Mouse (Mus musculus) subcutaneous adipose tissue, adult 2 months (tissue): ENCODE measurements around the gene Apbb1. TPM values are rescaled to one million over a fixed set of nuclear protein-coding genes. Genes with fewer than 3 reads are reported as not detected.

Experiments used
- polyA plus RNA-seq: library from polyadenylated mRNA; depleted of rRNA; stranded (reverse); fragments of >200 nt; gene quantifications from 2 replicates; pipeline ENCODE4 v1.2.3, GENCODE M21; 2012; ENCODE audit warnings: low replicate concordance; rRNA removed

The Apbb1 gene
- 23.1 and 46.3 TPM in 2 replicates for polyA plus RNA-seq

DNA sequence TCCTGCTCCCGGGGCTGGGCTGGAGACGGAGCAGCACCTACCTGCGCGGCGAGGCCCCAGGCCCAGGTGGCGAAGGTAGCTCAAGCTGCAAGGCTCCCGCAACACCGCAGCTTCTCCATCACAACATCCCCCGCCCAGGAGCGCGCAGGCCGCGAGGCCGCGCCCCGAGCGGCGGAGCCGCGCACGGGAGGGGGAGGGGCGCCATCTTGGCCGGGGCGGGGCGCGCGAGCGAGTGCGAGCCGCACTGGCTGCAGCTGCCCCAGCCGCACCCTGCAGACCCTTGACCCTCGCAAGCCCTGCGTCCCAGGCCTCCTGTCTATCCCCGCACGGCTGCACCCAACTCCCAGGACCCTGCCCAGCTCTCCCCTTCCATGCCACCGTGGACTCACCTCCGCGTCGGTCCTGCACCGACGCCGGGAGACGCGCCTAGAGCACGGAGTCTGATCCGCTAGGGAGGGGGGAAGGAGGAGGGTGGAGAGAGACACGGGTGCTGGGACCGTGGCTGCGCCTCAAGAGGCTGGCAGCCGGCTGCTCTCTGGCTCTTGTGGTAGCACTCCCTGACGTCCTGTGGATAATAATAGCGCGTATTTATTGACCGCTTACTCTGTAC is at the start of gene Apbb1:
TSS of gene Apbb1 (minus strand) at position 560 of the 610 bp plus-strand sequence.

DNA sequence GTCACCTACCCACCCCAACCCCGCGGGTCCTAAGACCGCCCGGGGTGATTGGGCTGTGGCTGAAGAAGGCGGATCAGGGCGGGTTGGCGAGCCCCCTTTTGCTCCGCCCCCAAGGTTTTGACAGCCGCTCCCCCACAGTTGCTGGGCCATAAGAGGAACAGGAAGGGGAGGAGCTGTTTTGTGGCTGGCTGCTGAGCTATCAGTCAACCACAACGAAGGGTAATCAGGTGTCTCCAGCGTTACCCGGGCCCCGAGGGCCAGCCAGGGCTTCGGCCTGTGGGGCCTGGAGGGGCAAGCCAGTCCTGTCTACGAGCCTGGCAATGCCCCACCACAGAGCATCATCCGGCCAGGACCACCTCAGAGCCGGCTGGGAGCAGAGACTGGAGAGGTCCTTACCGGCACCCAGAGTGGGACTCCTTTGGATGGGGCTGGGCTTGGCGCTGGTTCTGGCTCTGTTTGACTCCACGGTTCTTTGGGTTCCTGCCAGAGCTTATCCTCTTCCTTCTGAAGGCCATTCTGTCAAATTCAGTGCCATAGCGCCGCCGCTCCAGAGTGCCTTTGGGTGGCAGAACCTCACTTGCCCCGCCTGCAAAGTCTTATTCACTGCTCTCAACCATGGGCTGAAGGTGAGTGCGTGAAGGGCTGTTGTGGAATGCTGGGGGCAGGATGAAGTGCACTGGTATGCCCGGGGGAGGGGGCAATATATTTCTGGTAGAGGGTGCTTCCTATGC is 27.1 kb downstream of the Apbb1 start, which contains the start of gene Smpd1:
TSS of gene Smpd1 (plus strand) at position 149 of the 731 bp plus-strand sequence.

Other genes with a start within 250 kb of the Apbb1 start
- not detected in 2 replicates for gene Olfr690, start 247.5 kb downstream of the Apbb1 start, polyA plus RNA-seq
- gene Olfr691, start 239.4 kb downstream of the Apbb1 start, polyA plus RNA-seq, result not detected in 2 replicates
- not detected in 2 replicates for gene Olfr692, start 213.4 kb downstream of the Apbb1 start, polyA plus RNA-seq
- gene Gm5901, start 206.6 kb downstream of the Apbb1 start, polyA plus RNA-seq, result not detected in 2 replicates
- gene Fam160a2, start 181.6 kb downstream of the Apbb1 start, polyA plus RNA-seq, result 45.3 and 75.2 TPM in 2 replicates
- gene Cnga4, start 177.1 kb downstream of the Apbb1 start, polyA plus RNA-seq, result 0.19 and 0.28 TPM in 2 replicates
- gene Cckbr, start 155.9 kb downstream of the Apbb1 start, polyA plus RNA-seq, result 0.14 TPM in 1 of 2 replicates, not detected in the other
- gene Cavin3, start 99.4 kb downstream of the Apbb1 start, polyA plus RNA-seq, result 224 and 534 TPM in 2 replicates
- 69.4 and 120 TPM in 2 replicates for gene Smpd1, start 27.3 kb downstream of the Apbb1 start, polyA plus RNA-seq
- gene Hpx, start 18.5 kb upstream of the Apbb1 start, polyA plus RNA-seq, result 1.4 and 2.3 TPM in 2 replicates
- gene Trim3, start 51.9 kb upstream of the Apbb1 start, polyA plus RNA-seq, result 69.2 and 93.7 TPM in 2 replicates
- 154 and 177 TPM in 2 replicates for gene Timm10b, start 58.4 kb upstream of the Apbb1 start, polyA plus RNA-seq
- gene Arfip2, start 58.8 kb upstream of the Apbb1 start, polyA plus RNA-seq, result 68.0 and 108 TPM in 2 replicates
- gene Gm45799, start 58.9 kb upstream of the Apbb1 start, polyA plus RNA-seq, result 195 and 229 TPM in 2 replicates
- gene Dnhd1, start 69.2 kb upstream of the Apbb1 start, polyA plus RNA-seq, result 5.2 and 6.3 TPM in 2 replicates
- 295 and 396 TPM in 2 replicates for gene Ilk, start 154.9 kb upstream of the Apbb1 start, polyA plus RNA-seq
- gene Rrp8, start 155.7 kb upstream of the Apbb1 start, polyA plus RNA-seq, result 7.1 and 17.7 TPM in 2 replicates
- gene Taf10, start 162.7 kb upstream of the Apbb1 start, polyA plus RNA-seq, result 340 and 367 TPM in 2 replicates
- gene Tpp1, start 170.6 kb upstream of the Apbb1 start, polyA plus RNA-seq, result 195 and 230 TPM in 2 replicates
- 10.7 and 45.1 TPM in 2 replicates for gene Dchs1, start 206.0 kb upstream of the Apbb1 start, polyA plus RNA-seq
- gene Mrpl17, start 229.4 kb upstream of the Apbb1 start, polyA plus RNA-seq, result 331 and 380 TPM in 2 replicates